Mouse (Mus musculus) layer of hippocampus, postnatal 14 days (tissue): ENCODE measurements around the gene Ptgr2. TPM values are rescaled to one million over a fixed set of nuclear protein-coding genes. Genes with fewer than 3 reads are reported as not detected.
A peak's percentile ranks its signal among the peaks of the same experiment; 100 is the strongest.
"Not testable (repeated sequence)": the region's sequence is repeated elsewhere in the genome, so short reads cannot be mapped to it uniquely, and the experiment has no call there.

Source experiments
- DNase-seq, 2 experiments: peaks; one replicate each; pipeline ENCODE4 v3.0.0; 2021 to 2022; ENCODE audit warnings: low spot score in 2 of 2, mixed read lengths in 1 of 2
- long read RNA-seq, 2 experiments: library from polyadenylated mRNA; stranded (forward); transcript quantifications; one replicate each; pipeline ENCODE4 v2.0.0; 2021
- total RNA-seq, 2 experiments: library from RNA; stranded (reverse); gene quantifications; 2 replicates each; pipeline ENCODE4 v1.2.3; 2021

The Ptgr2 gene
- 10 to 100 TPM; 38.9 to 39.4 TPM for total RNA-seq
- long read RNA-seq, experiment 1, transcript Ptgr2-201 (10 exons, 3,168 nt): major isoform, 33 of 50 reads
- long read RNA-seq, experiment 1, partial matches to known transcripts: 5 of 50 reads
- long read RNA-seq, experiment 1, other reads (novel, unspliced or antisense): 7 of 50 reads
- long read RNA-seq, experiment 2, transcript Ptgr2-201 (10 exons, 3,168 nt): major isoform, 66 of 86 reads
- long read RNA-seq, experiment 2, partial matches to known transcripts: 4 of 86 reads
- long read RNA-seq, experiment 2, other reads (novel, unspliced or antisense): 14 of 86 reads

DNA sequence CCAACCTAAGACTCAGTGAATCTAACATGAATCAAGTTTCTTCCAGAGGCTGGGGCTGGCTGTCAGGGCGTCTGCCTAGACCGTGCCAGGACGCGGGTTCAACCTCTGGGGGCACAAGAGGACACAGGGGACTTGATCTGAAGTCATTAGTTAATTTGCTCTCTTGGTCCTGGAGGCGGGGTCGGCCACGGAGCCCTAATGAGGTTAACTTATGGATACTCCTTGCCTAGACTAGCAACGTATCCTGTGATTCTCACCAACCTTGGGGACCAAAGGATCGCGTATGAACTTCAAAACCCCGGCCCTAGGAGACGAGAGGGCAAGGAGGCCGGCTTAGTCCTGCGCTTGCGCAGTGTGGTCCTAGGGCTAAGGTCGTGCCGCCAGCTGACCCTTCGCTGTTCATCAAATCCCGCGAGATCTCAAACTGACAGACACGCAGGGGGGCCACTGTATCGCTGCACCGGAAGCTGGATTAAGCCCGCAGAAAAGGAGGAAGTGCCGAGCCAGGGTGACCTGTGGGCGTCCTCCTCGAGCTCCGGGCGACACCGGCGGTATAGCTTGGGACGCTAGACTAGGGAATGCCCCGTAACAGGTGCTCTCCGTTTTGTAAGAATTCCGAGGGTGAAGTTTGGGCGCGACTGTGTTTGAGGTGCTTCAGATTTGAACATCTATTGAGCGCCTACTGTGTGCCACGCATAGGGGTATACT lies at the start of gene Ptgr2:
Gene Ptgr2, plus strand, starts transcription at position 348 of the 708 bp plus-strand sequence.
- DNase-seq: peak; percentile 81 to 87

DNA sequence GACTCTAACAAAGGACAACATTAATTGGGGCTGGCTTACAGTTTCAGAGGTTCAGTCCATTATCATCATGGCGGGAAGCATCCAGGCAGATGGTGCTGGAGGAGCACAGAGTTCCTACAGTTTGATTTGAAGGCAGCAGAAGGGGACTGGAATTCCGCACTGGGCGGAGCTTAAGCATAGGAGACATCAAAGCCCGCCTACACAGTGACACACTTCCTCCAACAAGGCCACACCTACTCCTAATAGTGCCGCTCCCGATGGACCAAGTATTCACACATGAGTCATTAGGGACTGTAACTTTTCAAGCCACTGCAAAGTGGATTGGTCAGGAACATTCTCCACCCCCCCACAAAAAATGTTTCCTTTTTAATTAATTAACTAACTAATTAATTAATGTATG lies 49.5 kb upstream of the Ptgr2 start:
- no peak for DNase-seq

DNA sequence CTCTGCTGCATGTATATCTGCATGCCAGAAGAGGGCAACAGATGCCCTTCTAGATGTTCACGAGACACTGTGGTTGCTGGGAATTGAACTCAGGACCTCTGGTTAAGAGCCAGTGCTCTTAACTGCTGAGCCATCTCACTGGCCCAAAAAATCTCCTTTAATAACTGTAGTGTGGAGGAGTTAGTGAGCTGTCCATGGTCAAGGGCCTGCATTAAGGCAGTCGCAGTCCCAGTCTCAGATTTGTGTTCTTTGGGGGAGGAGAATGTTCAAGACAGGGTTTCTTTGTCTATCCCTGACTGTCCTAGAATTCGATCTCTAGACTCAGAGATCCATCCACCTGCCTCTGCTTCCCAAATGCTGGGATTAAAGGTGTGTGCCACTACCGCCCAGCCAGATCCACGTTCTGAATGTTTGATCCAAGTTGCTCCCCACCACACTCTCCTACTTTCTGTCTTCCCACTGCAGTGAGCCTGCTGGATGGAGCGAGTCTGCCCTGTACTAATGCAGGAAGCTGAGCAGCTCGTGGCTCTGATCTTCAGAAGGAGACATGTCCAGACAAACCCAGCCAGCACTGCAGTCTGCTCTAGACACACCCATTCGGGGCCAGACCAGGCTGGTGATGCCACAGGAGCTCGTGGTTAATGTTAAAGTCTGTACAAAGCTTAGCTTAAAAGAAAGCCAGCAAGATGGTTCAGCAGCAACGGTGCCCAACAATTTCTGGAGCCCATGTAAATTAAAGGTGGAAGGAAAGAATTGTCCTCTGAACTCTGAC lies 48.9 kb upstream of the Ptgr2 start:
- no peak for DNase-seq

DNA sequence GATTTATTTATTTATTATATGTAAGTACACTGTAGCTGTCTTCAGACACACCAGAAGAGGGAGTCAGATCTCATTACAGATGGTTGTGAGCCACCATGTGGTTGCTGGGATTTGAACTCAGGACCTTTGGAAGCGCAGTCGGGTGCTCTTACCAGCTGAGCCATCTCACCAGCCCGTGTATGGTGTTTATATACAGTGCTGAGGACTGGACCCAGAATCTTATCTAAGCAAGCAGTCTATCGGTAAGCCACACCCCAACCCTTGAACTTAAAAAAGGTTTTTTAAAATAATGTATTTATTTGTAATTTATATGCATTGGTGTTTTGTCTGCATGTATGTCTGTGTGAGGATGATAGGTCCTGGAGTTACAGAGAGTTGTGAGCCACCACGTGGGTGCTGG lies 48.0 kb upstream of the Ptgr2 start:
- DNase-seq: not testable (repeated sequence)

DNA sequence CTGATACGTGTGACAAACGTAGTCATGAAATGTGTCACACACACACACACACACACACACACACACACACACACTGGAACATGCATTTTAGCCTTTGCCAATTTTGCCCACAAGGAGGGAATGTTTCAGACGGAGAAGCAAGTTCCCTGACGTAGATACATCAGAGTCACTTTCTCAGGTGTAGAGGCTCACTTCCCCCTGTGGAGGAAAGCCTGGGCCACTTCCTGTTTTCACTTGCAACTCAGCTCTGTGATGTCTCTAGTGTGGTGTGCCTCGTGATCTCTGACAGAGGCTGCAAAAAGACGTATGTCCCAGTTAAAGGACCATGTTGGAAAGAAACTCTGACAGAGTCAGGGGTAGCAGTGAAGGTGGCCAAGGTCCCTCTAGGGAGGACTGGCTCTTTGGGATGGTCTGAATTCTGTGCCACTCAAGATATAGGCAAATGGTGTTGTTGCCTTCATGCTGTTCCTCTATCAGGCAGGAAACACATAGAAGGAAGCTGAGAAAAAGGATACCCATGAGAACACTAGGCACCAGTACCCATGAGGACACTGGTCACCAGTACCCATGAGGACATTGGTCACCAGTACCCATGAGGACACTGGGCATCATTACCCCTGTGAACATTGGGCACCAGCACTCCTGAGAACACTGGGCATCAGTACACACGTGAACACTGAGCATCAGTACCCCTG lies 41.8 kb upstream of the Ptgr2 start:
- no peak for DNase-seq

DNA sequence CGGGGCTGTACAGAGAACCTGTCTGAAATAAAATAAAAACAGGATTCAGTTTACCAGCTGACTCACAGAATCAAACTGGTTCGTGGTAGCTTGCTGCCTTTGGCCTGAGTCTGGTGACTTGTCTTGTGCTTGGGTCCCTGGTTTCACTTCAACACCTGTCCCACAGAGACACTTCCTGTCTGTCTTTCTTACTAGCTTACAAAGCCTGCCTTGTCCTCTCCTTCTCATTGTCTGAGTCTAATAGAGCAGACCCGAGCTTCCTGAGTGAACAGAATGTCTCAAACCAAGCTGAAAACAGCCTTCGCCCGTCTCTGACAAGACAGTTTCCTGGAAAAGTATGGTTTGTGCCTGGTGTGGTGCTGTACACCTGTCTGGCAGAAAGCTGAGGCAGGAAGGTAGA lies 39.3 kb upstream of the Ptgr2 start:
- DNase-seq: no peak

DNA sequence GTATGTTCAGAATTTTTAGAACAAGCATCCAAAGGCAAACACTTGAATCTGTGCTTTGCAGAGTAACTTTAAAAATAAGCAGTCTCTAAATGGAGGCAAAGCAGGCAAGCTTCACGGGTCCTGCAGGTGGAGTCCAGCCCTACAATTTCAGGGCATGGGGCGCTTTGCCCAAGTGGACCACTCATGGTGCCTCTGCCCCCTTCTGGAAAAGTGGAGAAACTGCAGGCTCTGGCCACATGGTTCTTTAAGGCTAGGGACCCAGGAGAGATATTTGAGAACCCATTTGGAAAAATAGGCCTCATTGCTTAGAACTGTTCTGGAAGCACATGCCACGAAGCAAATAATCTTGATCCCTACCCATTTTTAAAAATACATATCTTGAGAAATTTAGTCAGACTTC lies 35.8 kb upstream of the Ptgr2 start:
- peak; percentile 23 to 59 for DNase-seq

DNA sequence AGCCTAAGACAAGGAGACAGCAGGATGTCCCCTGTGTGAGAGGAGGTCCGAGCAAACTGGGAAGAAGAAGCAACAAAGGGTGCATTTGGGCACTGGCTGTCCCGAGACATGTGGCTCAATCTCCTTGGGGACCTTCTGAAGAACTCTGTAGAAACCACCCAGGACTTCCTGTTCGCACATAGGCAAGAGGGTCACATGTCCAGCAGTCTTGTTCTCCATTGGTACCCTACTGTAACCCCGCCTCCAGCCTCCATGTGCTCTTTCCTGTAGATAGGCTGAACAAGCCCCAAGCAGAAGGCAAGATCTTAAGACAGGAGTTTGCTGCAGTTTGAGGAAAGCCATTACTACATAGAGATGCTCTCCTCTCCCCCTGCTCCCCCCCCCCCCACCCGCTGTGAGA lies 32.2 kb upstream of the Ptgr2 start:
- DNase-seq: no peak

DNA sequence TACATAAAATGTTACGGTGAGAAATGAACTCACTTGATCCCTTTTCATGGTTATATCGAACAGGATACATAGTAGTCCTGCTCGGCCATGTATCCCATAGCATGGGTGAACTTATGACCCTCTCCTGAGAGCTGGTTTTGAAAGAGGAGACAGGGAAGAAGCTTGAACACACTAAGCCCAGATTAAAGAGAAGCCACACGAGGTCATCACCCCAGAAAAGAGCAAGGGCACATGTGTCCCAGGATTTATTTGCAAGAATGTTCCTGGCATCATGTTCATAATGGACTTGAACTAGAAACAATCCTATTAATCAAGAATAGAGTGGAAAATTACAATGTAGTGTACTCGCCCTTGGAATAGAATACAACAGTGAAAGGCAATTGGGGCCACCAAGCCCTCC lies 30.1 kb upstream of the Ptgr2 start:
- DNase-seq: no peak

DNA sequence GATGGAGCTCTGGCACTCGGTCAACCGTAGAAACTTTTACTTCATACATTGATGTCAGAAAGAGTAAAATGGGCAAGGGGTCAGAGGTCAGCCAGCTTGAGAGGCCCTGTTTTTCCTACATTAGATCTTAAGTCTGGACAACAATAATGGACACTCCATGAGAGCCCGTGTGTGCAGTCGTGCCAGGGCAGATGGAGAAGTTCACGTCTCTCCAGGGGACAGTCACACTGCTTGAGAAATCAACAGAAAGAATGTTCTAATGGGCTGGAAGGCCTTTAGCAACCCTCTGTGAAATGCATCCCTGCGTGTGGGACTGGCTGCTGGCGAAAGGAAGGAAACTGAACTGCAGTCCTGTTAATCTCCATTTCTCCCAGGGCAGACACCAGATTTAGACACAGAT lies 24.7 kb upstream of the Ptgr2 start:
- no peak for DNase-seq

DNA sequence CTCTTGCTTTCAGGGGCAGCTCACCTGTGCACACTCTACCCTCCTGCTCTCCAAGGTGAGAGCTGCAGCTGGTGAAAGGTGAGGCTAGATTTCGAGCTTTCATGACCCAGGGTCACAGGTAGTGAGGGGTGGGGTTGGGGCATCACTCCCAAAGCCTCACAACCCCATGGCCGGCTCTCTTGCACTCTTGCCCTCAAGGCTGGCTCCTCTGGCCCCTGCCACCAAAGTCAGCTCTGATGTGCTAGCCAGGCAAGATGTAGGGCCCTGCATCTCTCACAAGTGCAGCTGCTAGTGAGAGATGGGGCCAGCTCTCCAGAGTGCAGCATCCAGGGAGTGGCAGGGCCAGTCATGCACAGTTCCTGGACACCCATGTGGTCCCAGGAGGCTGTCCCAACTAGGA lies 17.8 kb upstream of the Ptgr2 start:
- DNase-seq: no peak

DNA sequence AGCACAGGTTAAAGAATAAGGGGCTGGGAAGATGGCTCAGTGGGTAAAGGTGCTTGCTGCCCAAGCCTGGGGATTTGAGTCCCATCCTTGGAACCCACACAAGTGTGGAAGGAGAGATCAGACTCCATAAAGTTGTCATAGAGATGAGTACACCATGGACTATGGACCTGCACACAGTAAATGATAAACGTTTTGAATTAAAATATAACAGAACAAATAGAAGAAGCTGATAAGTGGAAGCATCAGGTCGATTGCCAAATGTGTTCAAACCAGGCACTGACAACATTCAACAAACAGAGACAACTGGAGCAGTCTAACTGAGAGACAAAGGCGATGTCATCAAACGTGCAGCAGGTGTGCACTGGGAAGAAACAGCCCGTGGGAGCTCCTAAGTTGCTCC lies 11.7 kb upstream of the Ptgr2 start:
- no peak for DNase-seq

DNA sequence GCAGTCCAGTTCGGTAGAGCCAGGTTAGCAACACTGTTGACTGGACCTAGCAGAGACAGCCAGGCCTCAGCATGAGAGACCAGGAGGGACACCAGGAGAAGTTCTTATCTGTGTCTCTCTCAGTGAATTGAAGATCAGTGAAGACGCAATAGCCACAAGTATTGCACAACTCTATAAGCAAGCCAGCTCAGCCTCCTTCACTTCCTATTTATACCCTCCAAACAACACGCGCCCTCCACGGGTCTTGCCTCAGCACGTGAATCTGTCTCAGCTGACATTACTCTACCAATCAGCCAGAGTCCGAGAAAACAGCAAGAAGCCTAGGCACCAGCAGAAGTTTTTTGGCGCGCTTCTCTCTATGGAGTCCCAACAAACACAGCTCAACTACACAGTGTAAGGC lies 9.7 kb upstream of the Ptgr2 start:
- DNase-seq: no peak

DNA sequence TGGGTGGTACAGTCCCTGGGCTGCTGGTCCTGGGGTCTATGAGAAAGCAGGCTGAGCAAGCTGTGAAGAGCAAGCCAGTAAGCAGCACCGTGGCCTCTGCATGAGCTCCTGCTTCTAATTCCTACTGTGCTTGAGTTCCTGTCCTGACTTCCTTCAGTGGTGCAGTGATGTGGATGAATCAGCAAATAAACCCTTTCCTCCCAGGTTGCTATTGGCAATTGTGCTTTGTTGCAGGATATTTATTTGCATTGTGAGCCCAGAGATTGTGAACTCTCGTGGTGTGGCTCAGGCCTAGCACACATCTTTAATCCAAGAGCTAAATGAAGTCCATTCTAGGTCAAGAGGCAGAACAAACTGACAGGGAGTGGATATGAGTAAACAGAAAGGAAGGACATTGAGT lies 8.7 kb upstream of the Ptgr2 start:
- DNase-seq: no peak

DNA sequence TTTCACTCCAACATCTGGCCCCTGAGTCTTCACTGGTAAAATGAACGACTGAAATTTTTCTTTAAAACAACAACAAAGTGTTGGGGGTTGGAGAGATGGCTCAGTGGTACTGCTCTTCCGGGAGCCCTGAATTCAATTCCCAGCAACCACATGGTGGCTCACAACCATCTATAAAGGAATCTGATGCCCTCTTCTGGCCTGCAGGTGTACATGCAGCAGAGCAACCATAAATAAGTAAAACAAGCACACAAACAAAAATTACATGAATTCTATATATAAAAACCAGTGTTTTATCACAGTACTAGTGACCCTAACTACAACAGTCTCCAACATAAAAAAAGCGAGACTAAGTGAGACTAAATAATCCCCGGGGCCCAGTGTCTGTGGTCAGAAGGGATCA lies 8.2 kb upstream of the Ptgr2 start:
- DNase-seq: no peak

DNA sequence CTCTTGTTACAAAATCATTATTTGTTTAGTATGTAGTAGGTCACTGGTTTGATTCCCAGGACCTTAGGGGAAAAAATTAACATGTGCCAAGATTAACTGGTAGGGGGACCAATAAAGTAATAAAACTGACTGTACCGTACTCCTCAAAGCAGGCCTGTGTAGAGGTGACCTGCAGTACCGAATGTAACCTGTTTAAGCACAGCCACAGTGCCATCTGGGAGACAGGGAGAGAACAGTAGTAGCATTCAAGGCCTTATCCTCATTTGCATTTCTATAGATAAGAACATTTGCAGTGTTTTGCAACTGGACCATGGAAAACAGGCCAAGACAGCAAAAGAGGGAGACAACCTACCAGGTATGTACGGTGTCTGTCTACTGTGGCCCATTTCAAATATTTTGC lies 7.2 kb upstream of the Ptgr2 start:
- DNase-seq: no peak

DNA sequence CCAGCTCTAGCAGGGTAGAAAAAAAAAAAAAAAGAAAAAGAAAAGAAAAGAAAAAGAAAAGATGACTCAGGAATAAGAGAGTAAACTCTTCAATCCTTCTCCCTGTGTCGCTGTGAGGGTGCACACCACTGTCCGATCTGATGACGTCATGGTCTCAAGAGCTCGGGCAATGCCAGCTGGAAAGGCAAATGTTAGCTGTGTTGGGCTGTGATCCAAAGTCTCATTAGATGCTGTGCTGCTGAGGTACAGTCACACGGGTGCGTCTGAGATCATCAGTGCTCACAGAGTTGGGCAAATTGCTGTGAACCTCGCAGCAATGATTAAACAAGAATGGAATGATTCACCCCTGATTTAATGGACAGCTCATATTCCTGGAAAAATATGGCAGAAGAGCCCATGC lies 6.1 kb upstream of the Ptgr2 start:
- peak in 1 of 2 experiments; percentile 24 for DNase-seq

DNA sequence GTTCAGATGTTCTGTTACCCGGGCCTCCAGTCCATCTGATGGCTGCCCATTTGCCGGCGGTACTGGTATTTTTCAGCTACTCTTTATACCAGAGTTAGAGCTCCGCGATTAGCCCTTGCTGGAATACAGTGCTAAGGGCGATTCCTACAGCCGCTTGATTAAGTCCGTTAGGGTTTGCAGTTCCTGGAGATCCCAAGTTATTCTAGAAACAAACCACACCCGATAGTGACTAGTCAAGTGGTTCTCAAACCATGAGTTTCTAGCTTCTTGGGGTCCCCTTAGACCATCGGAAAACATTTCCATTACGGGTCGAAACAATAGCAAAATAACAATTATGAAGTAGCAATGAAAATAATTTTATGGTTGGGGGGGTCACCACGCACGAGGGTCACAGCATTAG lies 641 bp upstream of the Ptgr2 start:
- no peak for DNase-seq

DNA sequence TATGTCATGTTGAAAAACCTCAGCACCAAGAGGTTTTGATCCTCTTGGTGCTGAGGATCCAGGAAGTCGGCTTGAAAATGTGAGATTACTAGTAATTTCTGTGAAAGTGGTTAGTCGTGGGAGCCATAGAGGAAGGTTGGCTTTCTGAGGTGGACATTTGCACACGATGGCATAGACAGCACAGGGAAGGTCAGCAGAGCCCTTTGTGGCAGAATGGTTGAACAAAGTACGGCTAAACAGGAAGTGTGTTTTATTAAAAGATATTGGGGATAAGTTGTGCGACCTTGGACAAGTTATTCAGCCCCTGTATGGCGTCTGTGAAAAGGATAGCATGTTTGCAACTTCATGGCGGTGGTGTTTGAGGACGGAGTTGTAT lies 549 bp downstream of the Ptgr2 start:
- no peak for DNase-seq

DNA sequence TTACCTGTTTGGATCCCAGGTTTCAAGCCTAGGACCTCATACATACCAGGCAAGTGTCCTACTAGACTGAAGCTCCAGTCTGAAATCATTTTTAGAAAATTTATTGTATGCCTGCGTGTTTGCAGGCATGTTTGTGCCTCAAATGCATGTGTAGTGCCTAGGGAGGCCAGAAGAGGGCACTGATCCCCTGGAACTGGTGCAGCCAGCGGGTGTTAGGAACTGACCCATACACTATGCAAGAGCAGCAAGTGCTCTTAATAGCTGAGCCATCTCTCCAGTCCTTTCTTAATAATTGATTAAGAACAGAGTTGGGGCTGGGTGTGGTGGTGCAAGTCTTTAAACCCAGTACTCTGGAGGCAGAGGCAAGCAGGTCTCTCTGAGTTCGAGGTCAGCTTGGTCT lies 3.4 kb downstream of the Ptgr2 start:
- DNase-seq: peak in 1 of 2 experiments; percentile 17

DNA sequence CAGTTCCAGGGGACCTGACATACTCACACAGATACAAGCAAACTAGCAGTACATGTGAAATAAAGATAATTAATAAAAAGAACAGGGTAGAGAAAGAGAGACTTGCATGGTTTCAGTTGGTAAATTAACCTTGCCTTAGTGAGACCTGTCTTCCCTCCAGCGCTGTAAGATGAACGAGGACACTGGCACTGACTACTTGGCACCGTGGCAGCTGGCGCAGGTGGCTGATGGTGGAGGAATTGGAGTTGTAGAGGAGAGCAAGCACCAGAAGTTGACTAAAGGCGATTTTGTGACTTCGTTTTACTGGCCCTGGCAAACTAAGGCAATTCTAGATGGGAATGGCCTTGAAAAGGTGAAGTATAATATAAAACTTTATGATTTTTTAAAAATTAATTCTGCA lies 12.8 kb downstream of the Ptgr2 start:
- DNase-seq: no peak

DNA sequence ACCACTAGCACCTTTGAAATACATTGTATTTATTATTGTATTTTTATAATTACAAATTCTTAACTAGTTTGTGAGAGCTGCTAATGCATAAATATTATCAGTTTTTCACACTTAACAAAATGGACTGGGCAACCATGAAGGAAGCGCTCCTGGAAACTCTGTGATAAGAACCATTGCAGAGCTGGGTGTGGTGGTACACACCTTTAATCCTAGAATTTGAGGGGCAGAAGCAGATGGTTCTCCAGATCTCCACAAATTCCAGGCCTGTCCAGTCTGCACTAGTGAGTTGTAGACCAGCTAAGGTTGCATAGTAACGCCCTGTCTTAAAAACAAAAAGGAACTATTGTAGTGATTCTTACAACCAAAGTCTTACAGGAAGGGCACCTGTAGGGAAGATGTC lies 14.2 kb downstream of the Ptgr2 start:
- DNase-seq: no peak
